Mouse (Mus musculus) MEL (cell line): ENCODE data around the gene Gtf2h3. TPM values are rescaled to one million over a fixed set of nuclear protein-coding genes. Genes with fewer than 3 reads are reported as not detected.
"Not testable (repeated sequence)": the region's sequence is repeated elsewhere in the genome, so short reads cannot be mapped to it uniquely, and the experiment has no call there.

Experiments
- DNase-seq: peaks from one replicate; pipeline ENCODE4 v3.0.0; 2011; ENCODE audit warnings: low read depth, low spot score
- H3K27ac ChIP-seq: 2 replicates; pipeline ENCODE4 v1.5.1; 2012; ENCODE audit warnings: low read depth, mild to moderate bottlenecking, control low read depth, low read length, moderate library complexity; ENCODE audit not compliant: control insufficient read depth
- H3K27me3 ChIP-seq, 2 experiments: fragments of 150-350 bp in 1 of 2; sonication (generic) in 1 of 2; 2 replicates each; pipeline ENCODE4 v1.6.1; 2012; ENCODE audit warnings: low read length in 2 of 2, mild to moderate bottlenecking in 2 of 2, improper control_type of control experiment in 1 of 2, moderate library complexity in 1 of 2; ENCODE audit not compliant: insufficient read depth in 2 of 2, control insufficient read depth in 1 of 2
- H3K36me3 ChIP-seq, 2 experiments: 2 replicates each; pipeline ENCODE4 v1.6.1; 2012 to 2014; ENCODE audit warnings: low read length in 2 of 2, improper control_type of control experiment in 1 of 2, inconsistent platforms in 1 of 2, mild to moderate bottlenecking in 1 of 2; ENCODE audit not compliant: insufficient read depth in 2 of 2, control insufficient read depth in 1 of 2
- H3K4me1 ChIP-seq, 2 experiments: fragments of 150-350 bp in 1 of 2; sonication (generic) in 1 of 2; 2 replicates each; pipeline ENCODE4 v1.6.1; 2012; ENCODE audit warnings: low read length in 2 of 2, improper control_type of control experiment in 1 of 2, mild to moderate bottlenecking in 1 of 2; ENCODE audit not compliant: insufficient read depth in 2 of 2, control insufficient read depth in 1 of 2
- H3K4me3 ChIP-seq, 2 experiments: fragments of 150-350 bp in 1 of 2; sonication (generic) in 1 of 2; 2 replicates each; pipeline ENCODE4 v1.5.1; 2012; ENCODE audit warnings: low read depth in 2 of 2, low read length in 2 of 2, mild to moderate bottlenecking in 2 of 2, moderate library complexity in 2 of 2, control low read depth in 1 of 2, improper control_type of control experiment in 1 of 2; ENCODE audit not compliant: control insufficient read depth in 1 of 2, insufficient read depth in 1 of 2
- H3K79me2 ChIP-seq: 2 replicates; pipeline ENCODE4 v1.6.1; 2012; ENCODE audit warnings: mild to moderate bottlenecking, low read length, moderate library complexity; ENCODE audit not compliant: control insufficient read depth, poor library complexity, insufficient read depth
- H3K9ac ChIP-seq: 2 replicates; pipeline ENCODE4 v1.6.1; 2012; ENCODE audit warnings: low read depth, mild to moderate bottlenecking, control low read depth, low read length, moderate library complexity; ENCODE audit not compliant: control insufficient read depth, poor library complexity, severe bottlenecking
- H3K9me3 ChIP-seq: fragments of 150-350 bp; sonication (generic); replicated peaks from 2 replicates; pipeline ENCODE4 v1.6.1; 2012; ENCODE audit warnings: mild to moderate bottlenecking, low read length, improper control_type of control experiment, moderate library complexity; ENCODE audit not compliant: insufficient read depth
- BHLHE40 ChIP-seq: IDR thresholded peaks from 2 replicates; pipeline ENCODE4 v1.6.1; 2012; ENCODE audit warnings: low read depth, mild to moderate bottlenecking, inconsistent platforms, low read length, improper control_type of control experiment, borderline replicate concordance
- CHD1 ChIP-seq: IDR thresholded peaks from 2 replicates; pipeline ENCODE4 v1.6.1; 2012; ENCODE audit warnings: low read depth, mild to moderate bottlenecking, inconsistent platforms, low read length, improper control_type of control experiment
- CHD2 ChIP-seq: IDR thresholded peaks from 2 replicates; pipeline ENCODE4 v1.6.1; 2011; ENCODE audit warnings: low read length, improper control_type of control experiment
- CTCF ChIP-seq, 3 experiments: IDR thresholded peaks in 2 of 3; conservative IDR thresholded peaks in 1 of 3; 2 replicates each; pipeline ENCODE4 v1.5.1; 2011 to 2012; ENCODE audit warnings: low read length in 3 of 3, low read depth in 2 of 3, mild to moderate bottlenecking in 2 of 3, improper control_type of control experiment in 1 of 3, inconsistent platforms in 1 of 3, mixed read lengths in 1 of 3, moderate library complexity in 1 of 3; ENCODE audit not compliant: control insufficient read depth in 1 of 3, insufficient read depth in 1 of 3, poor library complexity in 1 of 3, severe bottlenecking in 1 of 3
- E2F4 ChIP-seq: IDR thresholded peaks from 2 replicates; pipeline ENCODE4 v1.6.1; 2011; ENCODE audit warnings: low read depth, low read length, improper control_type of control experiment, borderline replicate concordance
- ETS1 ChIP-seq: IDR thresholded peaks from 2 replicates; pipeline ENCODE4 v1.6.1; 2012; ENCODE audit warnings: low read depth, mild to moderate bottlenecking, inconsistent platforms, low read length, improper control_type of control experiment, moderate library complexity
- GATA1 ChIP-seq: IDR thresholded peaks from 2 replicates; pipeline ENCODE4 v1.6.1; 2011; ENCODE audit warnings: low read depth, low read length, improper control_type of control experiment
- KAT2A ChIP-seq: conservative IDR thresholded peaks from 2 replicates; pipeline ENCODE4 v1.6.1; 2012; ENCODE audit warnings: low read depth, low read length, improper control_type of control experiment, inconsistent platforms
- MEF2A ChIP-seq: IDR thresholded peaks from 2 replicates; pipeline ENCODE4 v1.6.1; 2014; ENCODE audit warnings: low read depth, mild to moderate bottlenecking, inconsistent platforms, low read length, improper control_type of control experiment; ENCODE audit not compliant: poor library complexity, insufficient replicate concordance, severe bottlenecking; ENCODE audit errors: extremely low read depth
- MYB ChIP-seq: IDR thresholded peaks from 2 replicates; pipeline ENCODE4 v1.6.1; 2011; ENCODE audit warnings: mild to moderate bottlenecking, low read depth, low read length, improper control_type of control experiment
- MYC ChIP-seq: IDR thresholded peaks from 2 replicates; pipeline ENCODE4 v1.6.1; 2011; ENCODE audit warnings: low read depth, mild to moderate bottlenecking, low read length, improper control_type of control experiment, moderate library complexity
- POLR2AphosphoS2 ChIP-seq: IDR thresholded peaks from 2 replicates; pipeline ENCODE4 v1.6.1; 2011; ENCODE audit warnings: low read length, improper control_type of control experiment
- RCOR1 ChIP-seq: IDR thresholded peaks from 2 replicates; pipeline ENCODE4 v1.6.1; 2012; ENCODE audit warnings: low read depth, mild to moderate bottlenecking, inconsistent platforms, low read length, improper control_type of control experiment
- SMC3 ChIP-seq: IDR thresholded peaks from 2 replicates; pipeline ENCODE4 v1.6.1; 2011; ENCODE audit warnings: low read depth, low read length, improper control_type of control experiment
- TAL1 ChIP-seq: IDR thresholded peaks from 2 replicates; pipeline ENCODE4 v1.6.1; 2012; ENCODE audit warnings: mild to moderate bottlenecking, inconsistent platforms, low read length, moderate library complexity, mixed read lengths
- TBP ChIP-seq: IDR thresholded peaks from 2 replicates; pipeline ENCODE4 v1.8.0; 2011; ENCODE audit warnings: low read depth, low read length, improper control_type of control experiment
- TCF12 ChIP-seq: IDR thresholded peaks from 2 replicates; pipeline ENCODE4 v1.6.1; 2014; ENCODE audit warnings: low read depth, mild to moderate bottlenecking, inconsistent platforms, low read length, improper control_type of control experiment, moderate library complexity
- UBTF ChIP-seq: IDR thresholded peaks from 2 replicates; pipeline ENCODE4 v1.6.1; 2012; ENCODE audit warnings: low read depth, mild to moderate bottlenecking, inconsistent platforms, low read length, improper control_type of control experiment, moderate library complexity, borderline replicate concordance; ENCODE audit not compliant: insufficient read depth
- USF1 ChIP-seq: IDR thresholded peaks from 2 replicates; pipeline ENCODE4 v1.6.1; 2014; ENCODE audit warnings: low read depth, mild to moderate bottlenecking, inconsistent platforms, low read length, improper control_type of control experiment, moderate library complexity
- ZMIZ1 ChIP-seq: IDR thresholded peaks from 2 replicates; pipeline ENCODE4 v1.6.1; 2012; ENCODE audit warnings: low read depth, mild to moderate bottlenecking, inconsistent platforms, low read length, improper control_type of control experiment, moderate library complexity
- ZNF384 ChIP-seq: IDR thresholded peaks from 2 replicates; pipeline ENCODE4 v1.6.1; 2012; ENCODE audit warnings: low read depth, mild to moderate bottlenecking, inconsistent platforms, low read length, improper control_type of control experiment
- polyA plus RNA-seq, 2 experiments: library from polyadenylated mRNA; stranded (reverse) in 1 of 2; unstranded in 1 of 2; fragments of >175 nt in 1 of 2; fragments of >200 nt in 1 of 2; gene quantifications; 2 replicates each; pipeline versions ENCODE4 v1.2.1 to v1.2.4; 2012; ENCODE audit warnings: low replicate concordance in 2 of 2, low read depth in 1 of 2; ENCODE audit not compliant: insufficient read length in 2 of 2, insufficient read depth in 1 of 2, missing spikeins in 1 of 2
- total RNA-seq: library from RNA; depleted of rRNA; stranded (reverse); fragments of 300-350 nt; gene quantifications from 2 replicates; pipeline ENCODE4 v1.2.3, GENCODE M21; 2012

Gene Gtf2h3
- total and polyA plus RNA-seq, 3 experiments: 86.1 to 116 TPM; not detected in 1

DNA sequence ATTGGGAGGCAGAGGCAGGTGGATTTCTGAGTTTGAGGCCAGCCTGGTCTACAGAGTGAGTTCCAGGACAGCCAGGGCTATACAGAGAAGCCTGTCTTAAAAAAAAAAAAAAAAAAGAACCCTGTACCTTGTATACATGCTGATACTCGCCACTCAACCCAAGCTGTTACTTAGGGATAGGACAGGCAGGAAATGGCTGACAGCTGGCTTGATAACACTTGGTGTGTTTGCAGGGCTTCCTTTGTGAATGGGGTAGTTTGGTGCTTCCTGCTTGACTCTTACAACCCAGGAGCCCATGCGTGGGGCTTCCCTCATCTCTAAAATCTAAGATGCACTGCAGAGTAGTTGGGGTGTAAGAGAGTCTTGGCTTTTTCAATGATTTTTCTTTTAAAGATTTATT lies 54.5 kb downstream of the Gtf2h3 start (continued):
- TF ChIP-seq MYB: no peak
- TF ChIP-seq CHD1: no peak
- peak; percentile 97 for TF ChIP-seq ETS1
- peak; percentile 72; the same call in 1 of the 2 replicates for TF ChIP-seq MYC
- no peak for TF ChIP-seq USF1
- peak; percentile 31; the same call in 1 of the 2 replicates for TF ChIP-seq RCOR1
- TF ChIP-seq CHD2: no peak
- peak; percentile 95 for TF ChIP-seq TAL1
- no peak for TF ChIP-seq BHLHE40
- no peak for TF ChIP-seq KAT2A
- no peak for TF ChIP-seq ZMIZ1
- TF ChIP-seq UBTF: no peak
- peak; percentile 98 for TF ChIP-seq ZNF384
- TF ChIP-seq E2F4: no peak
- TF ChIP-seq POLR2AphosphoS2: no peak
- TF ChIP-seq GATA1: peak; percentile 96
- TF ChIP-seq, all 39 proteins: peak for 15

- Histone ChIP-seq H3K79me2 (peaks cover 12% of the 10 kb centered on the region), H3K4me1 (peaks cover 15 to 46% of the 10 kb centered on the region in 2 experiments), H3K36me3 (peaks cover 11 to 40% of the 10 kb centered on the region in 2 experiments)
- TF ChIP-seq TBP (peak; percentile 86), SMC3 (0 out of 2 replicates have a peak, but pooled peaks have one; percentile 19), CTCF (IDR thresholded peaks at IDR 0.05 in 2 of 3, conservative IDR thresholded peaks at IDR 0.05 in 1 of 3; ENCODE audit: control insufficient read depth in 1 of 3, insufficient read depth in 1 of 3, low read depth in 2 of 3, low read length in 3 of 3, poor library complexity in 1 of 3, severe bottlenecking in 1 of 3) (peak; percentile 35 to 50 (median 43))
- H3K9ac ChIP-seq, H3K4me3 ChIP-seq, H3K27ac ChIP-seq, H3K9me3 ChIP-seq, H3K27me3 ChIP-seq: not testable (repeated sequence)
- DNase-seq: peak; percentile 41
Observed at GRCm38 (mm10) chr5:124635068-124635467, 56.1 kb downstream of the Gtf2h3 start.

GRCm38 (mm10) chr5:124636139-124636538 lies 57.2 kb downstream of the Gtf2h3 start:
- TF ChIP-seq TCF12 (no peak), MEF2A (no peak), ETS1 (no peak), CHD2 (no peak)
- TF ChIP-seq, all 39 proteins: peak for 0

More at GRCm38 (mm10) chr5:124636139-124636538, 57.2 kb downstream of the Gtf2h3 start:
- Histone ChIP-seq H3K27ac (no peak overlapping the region), H3K9me3 (no peaks in the 10 kb centered on the region), H3K4me3 (no peak overlapping the region), H3K9ac (no peak overlapping the region), H3K27me3 (no peaks in the 10 kb centered on the region), H3K4me1 (peaks cover 10 to 36% of the 10 kb centered on the region in 2 experiments), H3K79me2 (peaks cover 4% of the 10 kb centered on the region; the same call in 1 of the 2 replicates), H3K36me3 (peaks cover 11 to 32% of the 10 kb centered on the region in 2 experiments)
- no peak for DNase-seq
